Mouse (Mus musculus) gastrocnemius, postnatal 4 days (tissue): ENCODE measurements around the gene Cavin1. TPM values are rescaled to one million over a fixed set of nuclear protein-coding genes. Genes with fewer than 3 reads are reported as not detected.

Experiments
- DNase-seq, 2 experiments: peaks; one replicate each; pipeline ENCODE4 v3.0.0; 2021 to 2022; ENCODE audit warnings: low spot score in 2 of 2, mixed read lengths in 2 of 2
- total RNA-seq, 2 experiments: library from RNA; stranded (reverse); gene quantifications; 2 replicates each; pipeline ENCODE4 v1.2.3; 2021

The Cavin1 gene
- total RNA-seq, 2 experiments from 2014 or later: 385 to 413 TPM

GRCm38 (mm10) chr11:100983125-100983777 is 12.6 kb upstream of the Cavin1 start:
- peak; percentile 73 to 86 for DNase-seq

GRCm38 (mm10) chr11:100982087-100982486 is 11.4 kb upstream of the Cavin1 start:
- no peak for DNase-seq

DNA sequence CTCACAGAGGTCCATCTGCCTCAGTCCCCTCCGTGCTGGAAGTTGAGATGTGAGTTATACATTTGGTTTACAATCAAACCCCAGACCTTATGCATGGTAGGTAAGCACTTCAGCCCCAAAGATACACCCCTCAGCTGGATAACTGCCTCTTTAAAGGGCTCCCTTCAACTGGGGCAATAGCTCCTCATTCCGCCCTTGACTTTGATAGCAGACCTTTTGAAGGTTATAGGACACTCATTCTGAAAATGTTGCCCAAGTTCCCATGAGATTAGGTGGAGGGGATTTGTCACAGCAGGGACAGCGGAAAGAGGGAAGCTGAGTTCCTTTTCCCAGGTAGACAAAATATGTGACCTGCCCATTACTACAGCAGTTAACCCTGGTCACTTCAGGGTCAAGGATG is 10.5 kb upstream of the Cavin1 start:
- no peak for DNase-seq

GRCm38 (mm10) chr11:100980438-100980837 is 9.8 kb upstream of the Cavin1 start:
- no peak for DNase-seq

GRCm38 (mm10) chr11:100979887-100980286 is 9.2 kb upstream of the Cavin1 start:
- DNase-seq: peak in 1 of 2 experiments; percentile 57

- DNase-seq: no peak
Observed at GRCm38 (mm10) chr11:100975241-100975640, 4.6 kb upstream of the Cavin1 start.

DNA sequence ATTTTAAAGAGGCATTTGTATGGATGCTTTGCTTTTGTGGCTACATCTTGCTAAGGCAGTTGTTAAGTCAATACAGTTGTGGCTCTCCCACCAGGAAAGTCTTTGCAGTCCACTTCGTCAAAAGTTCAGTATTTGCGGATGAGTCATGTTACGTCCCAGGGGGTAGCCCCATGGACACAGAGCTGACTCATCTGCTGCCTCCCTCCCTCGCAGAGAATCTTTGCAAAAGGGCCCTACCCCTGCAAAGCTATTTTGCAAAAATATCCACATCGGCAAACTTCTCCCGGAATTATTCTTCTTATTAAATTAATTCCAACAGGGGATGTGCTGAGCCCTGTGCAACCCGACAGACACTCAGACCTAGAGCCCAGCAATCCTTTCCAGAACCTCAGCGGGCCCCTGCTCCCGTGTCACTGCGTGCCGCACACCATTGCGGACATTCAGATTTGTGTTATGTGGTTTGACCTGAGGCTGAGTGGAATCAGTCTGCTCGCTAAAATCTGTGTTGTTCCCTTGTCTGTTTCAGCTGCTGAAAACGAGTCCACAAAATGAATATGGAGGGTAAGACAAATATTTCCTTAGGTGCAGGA is 3.8 kb upstream of the Cavin1 start:
- peak in 1 of 2 experiments; percentile 58 for DNase-seq

DNA sequence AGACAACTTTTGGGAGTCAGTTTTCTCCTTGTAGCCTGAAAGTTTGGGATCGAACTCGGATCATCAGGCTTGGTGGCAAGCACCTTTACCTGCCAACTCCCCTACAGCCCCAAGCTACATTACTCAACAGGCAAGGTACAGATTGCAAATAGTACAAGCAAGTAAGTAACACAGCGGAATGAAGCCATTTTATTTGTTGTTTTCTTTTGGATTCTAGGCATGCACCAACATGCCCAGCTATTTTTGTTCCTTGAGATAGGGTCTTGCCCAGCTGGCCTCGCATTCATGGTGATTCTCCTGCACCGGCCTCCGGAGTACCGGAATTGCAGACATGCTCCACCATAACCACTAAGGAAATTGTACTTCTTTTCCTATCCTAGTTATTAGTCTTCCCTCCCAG is 2.6 kb upstream of the Cavin1 start:
- DNase-seq: no peak

DNA sequence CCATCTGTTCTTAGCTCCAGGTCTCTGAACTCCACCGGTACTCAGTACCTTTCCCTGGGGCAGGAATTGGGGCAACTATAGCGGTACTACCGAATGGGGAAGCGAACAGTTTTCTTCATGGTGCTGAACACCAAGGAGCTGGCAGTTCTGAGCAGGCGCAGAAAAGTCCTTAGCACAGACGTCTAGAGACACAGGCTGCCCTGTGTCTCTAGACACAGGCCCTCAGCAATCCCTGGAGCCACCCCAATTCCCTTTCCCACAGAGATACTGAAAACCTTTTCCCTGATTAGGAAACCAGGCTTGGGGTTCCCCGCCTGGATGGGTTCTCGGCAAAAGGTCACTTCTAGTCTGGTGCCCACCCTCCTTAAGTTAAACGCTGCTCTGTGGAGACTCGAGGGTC is 768 bp upstream of the Cavin1 start:
- DNase-seq: no peak

DNA sequence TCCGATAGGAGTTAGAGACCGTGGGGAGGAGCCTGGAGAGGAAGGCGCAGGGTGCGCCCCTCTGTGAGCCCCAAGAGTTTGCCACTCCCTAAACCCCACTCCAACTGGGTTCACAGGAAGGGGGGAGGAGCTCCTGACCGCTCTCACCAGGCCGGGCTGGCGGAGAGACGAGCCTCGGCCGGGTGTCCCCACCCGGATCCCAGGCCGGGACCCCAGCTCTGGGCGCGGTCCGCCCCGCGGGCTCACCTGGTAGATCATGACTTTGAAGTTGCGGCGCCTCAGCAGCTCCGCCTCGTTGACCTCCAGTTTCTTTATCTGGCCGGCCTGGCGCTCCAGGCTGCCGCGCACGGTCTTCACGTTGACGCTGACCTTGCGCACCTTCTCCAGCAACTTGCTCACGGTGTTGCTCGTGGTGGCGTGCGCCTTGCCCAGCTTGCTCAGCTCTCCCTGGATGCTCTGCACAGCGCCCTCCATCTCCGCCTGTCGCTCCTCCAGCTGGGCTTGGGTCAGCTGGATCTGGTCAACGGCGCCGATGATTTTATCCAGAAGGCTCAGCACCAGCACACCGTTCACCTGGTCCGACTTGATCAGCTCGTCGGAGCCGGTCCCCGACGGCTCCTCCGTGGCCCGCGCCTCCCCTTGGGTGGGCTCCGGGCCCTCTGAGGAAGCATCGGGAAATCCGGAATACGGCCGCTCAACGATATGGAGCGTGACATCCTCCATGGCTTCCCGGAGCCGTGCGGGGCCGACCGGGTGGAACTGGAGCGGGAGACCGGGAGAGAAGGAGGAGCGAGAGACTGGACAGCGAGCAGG is 737 bp downstream of the Cavin1 start:
- DNase-seq: peak; percentile 52 to 70

- peak in 1 of 2 experiments; percentile 45 for DNase-seq
Observed at GRCm38 (mm10) chr11:100969189-100969743, 1.4 kb downstream of the Cavin1 start.

DNA sequence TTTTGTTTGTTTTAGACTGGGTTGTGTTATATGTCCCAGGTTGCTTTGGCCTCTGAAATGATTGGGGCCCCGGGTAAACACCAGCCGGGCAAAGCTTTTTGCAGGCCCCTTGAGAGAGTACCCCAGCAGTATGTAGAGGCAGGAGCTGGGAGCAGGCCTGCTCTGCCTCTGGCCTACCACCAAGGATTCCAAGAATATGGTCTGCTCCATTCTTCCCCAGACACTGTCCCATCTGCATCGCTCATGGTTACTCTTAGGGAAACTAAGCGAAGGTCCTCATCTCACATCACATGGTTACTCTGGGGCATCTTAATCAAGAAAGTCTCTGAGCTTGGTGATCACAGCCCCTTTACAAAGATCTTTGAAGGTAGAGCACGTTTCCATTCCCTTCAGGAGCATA is 2.2 kb downstream of the Cavin1 start:
- DNase-seq: no peak

DNA sequence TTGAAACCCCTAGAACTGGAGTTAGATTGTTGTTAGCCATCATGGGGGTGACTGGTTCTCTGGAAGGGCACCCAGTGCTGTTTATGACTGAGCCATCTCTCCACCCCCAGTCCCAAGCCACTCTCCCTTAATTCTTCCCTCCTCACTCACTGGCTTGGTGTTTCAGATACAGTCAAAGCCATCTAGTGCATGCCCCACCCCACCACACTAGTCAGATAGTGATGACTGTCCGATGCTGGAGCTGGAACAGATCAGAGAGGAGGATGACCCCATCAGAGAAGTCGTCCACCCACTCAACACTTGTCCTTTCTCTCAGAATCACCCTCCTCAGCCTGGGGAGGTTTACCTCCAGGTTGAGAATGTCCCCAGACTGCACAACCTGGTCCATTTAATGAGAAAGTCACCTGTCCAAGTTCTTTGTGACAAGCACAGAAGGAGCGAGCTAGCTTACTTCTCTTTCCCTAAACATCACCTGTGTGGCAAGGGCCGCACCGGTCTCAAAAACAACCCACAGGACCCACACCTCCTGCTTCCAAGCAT is 2.7 kb downstream of the Cavin1 start:
- no peak for DNase-seq

DNA sequence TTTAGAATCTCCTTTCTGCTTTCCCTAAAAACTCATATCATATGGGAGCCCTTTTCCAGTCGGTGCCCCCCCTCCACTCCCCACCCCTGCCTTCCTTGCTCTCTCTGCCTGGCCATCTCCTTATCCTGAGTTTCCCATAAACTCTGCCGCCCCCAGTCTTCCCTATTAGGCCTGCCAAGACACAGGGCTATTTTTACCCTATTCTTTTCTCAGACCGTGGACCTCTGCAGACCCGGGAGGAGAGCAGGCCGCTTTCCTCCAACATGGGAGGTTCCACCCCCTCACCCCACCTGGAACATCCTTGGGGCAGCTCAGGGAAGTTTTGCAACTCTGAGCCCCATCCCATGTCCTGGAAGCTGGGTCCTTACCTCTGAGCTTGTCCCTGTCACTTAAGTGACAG is 3.3 kb downstream of the Cavin1 start:
- DNase-seq: no peak

- no peak for DNase-seq
Observed at GRCm38 (mm10) chr11:100965760-100966159, 4.9 kb downstream of the Cavin1 start.

DNA sequence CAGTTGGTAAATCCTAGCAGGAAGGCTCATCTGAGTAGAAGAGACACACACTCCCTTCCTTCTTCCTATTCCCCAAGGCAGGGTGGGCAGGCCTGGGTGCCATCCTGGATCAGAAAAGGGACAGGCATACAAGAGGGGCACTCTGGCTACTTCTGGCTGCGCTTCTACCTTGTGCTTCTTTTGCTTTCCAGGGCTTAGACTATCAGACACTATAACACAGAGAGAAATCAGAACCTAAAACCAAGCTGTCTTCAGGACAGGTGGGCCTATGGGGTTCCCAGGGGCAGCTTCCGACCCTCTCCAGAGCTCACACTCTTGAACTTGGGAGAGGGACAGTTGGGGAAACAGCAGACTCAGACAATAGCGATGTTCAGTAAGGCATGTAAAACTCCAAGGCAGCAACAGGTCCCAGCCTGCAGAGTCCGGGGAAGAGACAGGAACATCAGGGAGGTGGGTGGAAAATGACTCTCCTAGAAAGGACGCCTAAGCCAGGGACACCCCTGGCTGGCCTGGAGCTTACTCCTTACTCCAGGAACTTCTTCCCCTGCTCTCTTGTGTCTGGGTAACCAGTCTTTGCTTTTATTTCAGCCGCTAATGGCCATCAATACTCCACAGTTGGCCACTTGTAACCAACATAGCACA is 5.7 kb downstream of the Cavin1 start:
- DNase-seq: no peak

GRCm38 (mm10) chr11:100964180-100964579 is 6.5 kb downstream of the Cavin1 start:
- DNase-seq: no peak

DNA sequence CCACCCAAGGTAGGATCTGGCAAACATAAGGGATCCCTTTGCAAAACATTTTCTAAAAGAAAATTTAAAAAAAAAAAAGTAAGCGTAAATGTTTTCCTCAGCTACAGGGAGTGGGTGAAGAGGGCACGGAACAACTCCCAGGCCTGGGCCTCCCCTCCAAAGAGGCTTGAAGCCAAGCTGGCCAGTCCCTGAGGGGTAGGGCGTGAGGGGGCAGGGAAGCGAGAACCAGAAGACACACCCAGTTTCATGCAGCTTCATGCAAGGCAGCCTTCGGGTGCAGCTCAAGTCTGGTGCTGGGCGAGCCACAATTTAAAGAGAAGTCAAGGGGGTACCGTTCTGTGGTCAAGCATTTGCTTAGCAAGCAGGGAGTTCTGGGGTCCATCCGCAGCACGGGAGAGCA is 7.0 kb downstream of the Cavin1 start:
- peak in 1 of 2 experiments; percentile 42 for DNase-seq

GRCm38 (mm10) chr11:100962371-100962911 is 8.2 kb downstream of the Cavin1 start:
- DNase-seq: peak in 1 of 2 experiments; percentile 57

GRCm38 (mm10) chr11:100960540-100960939 is 10.1 kb downstream of the Cavin1 start:
- peak in 1 of 2 experiments; percentile 67 for DNase-seq

DNA sequence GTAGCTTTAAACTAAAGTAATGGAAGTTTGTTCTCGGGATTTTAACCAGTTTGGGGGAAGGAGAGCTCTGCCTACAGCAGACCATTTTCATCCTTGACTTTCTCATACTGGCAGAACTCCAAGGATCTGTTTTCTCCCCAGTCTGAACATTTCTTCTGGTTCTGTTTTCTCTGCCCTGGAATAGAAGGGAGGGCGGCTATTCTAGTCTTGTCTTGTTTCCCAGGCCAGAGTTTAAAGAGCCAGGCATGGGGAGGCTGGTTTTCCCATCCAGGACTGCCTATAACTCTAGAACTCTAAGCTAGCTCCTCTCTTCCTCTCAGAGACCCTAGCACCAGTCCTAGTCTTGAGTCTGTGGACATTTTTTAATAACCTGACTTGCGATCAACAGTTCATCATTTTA is 10.9 kb downstream of the Cavin1 start:
- no peak for DNase-seq
